Comparison of ENCODE assay signal across 9 mouse cellular contexts in genomic region chr2:180805966-180806365, GRCm38 (mm10). TPM values are rescaled to one million over a fixed set of nuclear protein-coding genes. Genes with fewer than 3 reads are reported as not detected.
DNase-seq lines count a peak whose midpoint lies in the region; ATAC-seq and TF ChIP-seq lines count a peak whose summit lies in the region.
"Had no signal": no experiment of that assay in that cellular context is flagged by ENCODE, and none has a peak within 500 bp of the region (broad histone marks: within the 10 kb centered on the region; RNA-seq: fewer than 3 reads in every experiment).

No protein-coding gene starts in this region.

- ATAC-seq in lung, embryonic 14.5 days (ENCODE audit: insufficient read depth): no peak
- ATAC-seq in common myeloid progenitor, adult 5-6 weeks (replicated peaks; ENCODE audit: low read depth, poor library complexity, severe bottlenecking): 0 out of 2 replicates have a peak, but pooled peaks have one; percentile 29
- ATAC-seq in hindbrain, embryonic 13.5 days (ENCODE audit: low FRiP score): peak; percentile 68
- peak; percentile 50; the same call in 1 of the 2 replicates for ATAC-seq in midbrain, embryonic 14.5 days (ENCODE audit: low FRiP score, low TSS enrichment)
- ATAC-seq in erythroblast, adult 5-6 weeks (replicated peaks; ENCODE audit: low FRiP score, poor library complexity, severe bottlenecking): no peak

- no peaks in the 10 kb centered on the region for H3K36me3 ChIP-seq in lung, embryonic 14.5 days (ENCODE audit: insufficient read depth)
- no peaks in the 10 kb centered on the region for H3K36me3 ChIP-seq in hindbrain, embryonic 13.5 days
- H3K36me3 ChIP-seq in midbrain, embryonic 14.5 days (ENCODE audit: control insufficient read depth, insufficient read depth, low read length): no peaks in the 10 kb centered on the region
- H3K36me3 ChIP-seq: limb, embryonic 13.5 days had no signal

- no peak overlapping the region for H3K4me2 ChIP-seq in lung, embryonic 14.5 days
- no peak overlapping the region for H3K4me2 ChIP-seq in hindbrain, embryonic 13.5 days
- H3K4me2 ChIP-seq in midbrain, embryonic 14.5 days (ENCODE audit: low read length): no peak overlapping the region
- H3K4me2 ChIP-seq: limb, embryonic 13.5 days had no signal

- no peak overlapping the region for H3K27ac ChIP-seq in lung, embryonic 14.5 days (ENCODE audit: low read depth)
- H3K27ac ChIP-seq in hindbrain, embryonic 13.5 days: no peak overlapping the region
- H3K27ac ChIP-seq in midbrain, embryonic 14.5 days (replicated peaks; ENCODE audit: low read depth, low read length): no peak overlapping the region
- H3K27ac ChIP-seq: limb, embryonic 13.5 days had no signal

- no peaks in the 10 kb centered on the region for H3K27me3 ChIP-seq in lung, embryonic 14.5 days (ENCODE audit: insufficient read depth, low read length)
- 0 out of 2 replicates have a peak, but pooled peaks cover 13% of the 10 kb centered on the region for H3K27me3 ChIP-seq in hindbrain, embryonic 13.5 days
- H3K27me3 ChIP-seq in midbrain, embryonic 14.5 days (ENCODE audit: control insufficient read depth, insufficient read depth, low read length): no peaks in the 10 kb centered on the region

- H3K9ac ChIP-seq in lung, embryonic 14.5 days: no peak overlapping the region
- no peak overlapping the region for H3K9ac ChIP-seq in hindbrain, embryonic 13.5 days
- no peak overlapping the region for H3K9ac ChIP-seq in midbrain, embryonic 14.5 days (replicated peaks; ENCODE audit: low read length)
- H3K9ac ChIP-seq: limb, embryonic 13.5 days had no signal

- intact Hi-C loops in gastrocnemius, postnatal 36 days (cut with DNase I): loop anchor here (10.0 kb wide), 1 partner anchor 159 kb away; the partner anchor contains the start of gene Arfgap1

- H3K4me1 ChIP-seq in lung, embryonic 14.5 days (ENCODE audit: insufficient read depth): no peaks in the 10 kb centered on the region
- peaks cover 19% of the 10 kb centered on the region for H3K4me1 ChIP-seq in hindbrain, embryonic 13.5 days (replicated peaks)
- no peaks in the 10 kb centered on the region; the same call in 1 of the 2 replicates for H3K4me1 ChIP-seq in midbrain, embryonic 14.5 days (ENCODE audit: control insufficient read depth, insufficient read depth, low read length)
- H3K4me1 ChIP-seq: limb, embryonic 13.5 days had no signal

- WGBS in lung, embryonic 14.5 days: 55% methylated on average over 1 of the region's 1 CpGs
- WGBS in hindbrain, embryonic 13.5 days: 64% methylated on average over 1 of the region's 1 CpGs
- 38% methylated on average over 1 of the region's 1 CpGs for WGBS in midbrain, embryonic 14.5 days

- H3K9me3 ChIP-seq in lung, embryonic 14.5 days (ENCODE audit: low read depth, low read length): no peaks in the 10 kb centered on the region
- no peaks in the 10 kb centered on the region for H3K9me3 ChIP-seq in hindbrain, embryonic 13.5 days
- no peaks in the 10 kb centered on the region for H3K9me3 ChIP-seq in midbrain, embryonic 14.5 days (ENCODE audit: control insufficient read depth, low read length)
- H3K9me3 ChIP-seq: limb, embryonic 13.5 days had no signal

- peak; percentile 54 for TF ChIP-seq CTCF in lung, embryonic 14.5 days (IDR thresholded peaks at IDR 0.05; ENCODE audit: low read depth)

- peak; percentile 34 for DNase-seq in lung, embryonic 14.5 days
- no peak for DNase-seq in lung, postnatal 4 days
- peak; percentile 14 to 33 for DNase-seq in adrenal gland, adult 18-20 months (ENCODE audit: low spot score in 2 of 2)
- DNase-seq in midbrain, embryonic 14.5 days: peak; percentile 82
- DNase-seq in gastrocnemius, postnatal 36 days: no peak

- no peak overlapping the region for H3K4me3 ChIP-seq in lung, embryonic 14.5 days (ENCODE audit: low read depth, low read length)
- no peak overlapping the region for H3K4me3 ChIP-seq in hindbrain, embryonic 13.5 days
- no peak overlapping the region for H3K4me3 ChIP-seq in midbrain, embryonic 14.5 days (replicated peaks; ENCODE audit: low read depth, low read length)
- H3K4me3 ChIP-seq: limb, embryonic 13.5 days had no signal

RNA-seq across cellular contexts. Expression of gene Bhlhe23, which starts 29.3 kb away (rescaled TPM):
- polyA plus RNA-seq in lung, embryonic 14.5 days (2014; fragmentation: Nextera tagmentation; extraction: Ambion mirVana): not detected in 2 replicates
- not detected for total RNA-seq in adrenal gland, adult 18-20 months (2021)
- not detected in 2 replicates for total RNA-seq in common myeloid progenitor, adult 5-6 weeks (2017)
- polyA plus RNA-seq in hindbrain, embryonic 13.5 days (2015; fragmentation: Nextera tagmentation; extraction: Ambion mirVana): 1.2 and 2.5 TPM in 2 replicates
- 20.1 and 21.3 TPM in 2 replicates for polyA plus RNA-seq in midbrain, embryonic 14.5 days (2014; fragmentation: Nextera tagmentation; extraction: Ambion mirVana)
- total RNA-seq in erythroblast, adult 5-6 weeks (2015; ENCODE audit: low replicate concordance): not detected in 2 replicates
- not detected in 2 replicates for total RNA-seq in erythroblast, adult 5-6 weeks (2017; ENCODE audit: low replicate concordance)
- total RNA-seq in gastrocnemius, postnatal 36 days (2021): not detected

Comparison
In these comparisons a context has a peak if more than half of its experiments do, and no peak if none do; other contexts are left out.
1. DNase-seq: peak in lung, embryonic 14.5 days (single experiment), adrenal gland, adult 18-20 months (2 of 2) and midbrain, embryonic 14.5 days (single experiment); none in lung, postnatal 4 days (0 of 2) and gastrocnemius, postnatal 36 days (0 of 2).
2. ATAC-seq: peak in common myeloid progenitor, adult 5-6 weeks (single experiment), hindbrain, embryonic 13.5 days (single experiment) and midbrain, embryonic 14.5 days (single experiment); none in lung, embryonic 14.5 days (single experiment) and erythroblast, adult 5-6 weeks (single experiment).